Mouse (Mus musculus) liver, adult 2 months (tissue): ENCODE data around the gene Tmem243. TPM values are rescaled to one million over a fixed set of nuclear protein-coding genes. Genes with fewer than 3 reads are reported as not detected.

Experiments
- DNase-seq: peaks from one replicate; pipeline ENCODE4 v3.0.0-alpha.2; 2011; ENCODE audit warnings: low read depth, low spot score; ENCODE audit errors: extremely low read depth
- H3K27ac ChIP-seq: fragments of 200-500 bp; replicated peaks from 2 replicates; pipeline ENCODE4 v1.5.1; 2012; ENCODE audit warnings: low read depth, mild to moderate bottlenecking, control low read depth, inconsistent platforms, low read length; ENCODE audit not compliant: insufficient read depth
- H3K27me3 ChIP-seq: fragments of 200-500 bp; 2 replicates; pipeline ENCODE4 v1.6.1; 2012; ENCODE audit warnings: mild to moderate bottlenecking, moderate library complexity, low read length, inconsistent platforms; ENCODE audit not compliant: control insufficient read depth, insufficient read depth
- H3K36me3 ChIP-seq: fragments of 200-500 bp; 2 replicates; pipeline ENCODE4 v1.6.1; 2012; ENCODE audit warnings: low read length, inconsistent platforms; ENCODE audit not compliant: control insufficient read depth, insufficient read depth
- H3K4me1 ChIP-seq: fragments of 200-500 bp; 2 replicates; pipeline ENCODE4 v1.6.1; 2011; ENCODE audit warnings: low read length; ENCODE audit not compliant: control insufficient read depth, insufficient read depth
- H3K4me3 ChIP-seq: fragments of 200-500 bp; 2 replicates; pipeline ENCODE4 v1.5.1; 2011; ENCODE audit warnings: low read depth, mild to moderate bottlenecking, control low read depth, low read length, moderate library complexity; ENCODE audit not compliant: insufficient read depth
- H3K79me2 ChIP-seq: fragments of 200-500 bp; 2 replicates; pipeline ENCODE4 v1.6.1; 2012; ENCODE audit warnings: inconsistent platforms, mild to moderate bottlenecking, low read length, moderate library complexity; ENCODE audit not compliant: control insufficient read depth, insufficient read depth
- H3K9ac ChIP-seq: fragments of 200-500 bp; 2 replicates; pipeline ENCODE4 v1.6.1; 2012; ENCODE audit warnings: low read depth, mild to moderate bottlenecking, control low read depth, inconsistent platforms, low read length
- CTCF ChIP-seq: fragments of 200-500 bp; IDR thresholded peaks from 2 replicates; pipeline ENCODE4 v1.5.1; 2011; ENCODE audit warnings: low read depth, low read length, control low read depth
- POLR2A ChIP-seq: fragments of 200-500 bp; IDR thresholded peaks from 2 replicates; pipeline ENCODE4 v1.6.1; 2011; ENCODE audit warnings: low read length, control low read depth; ENCODE audit not compliant: insufficient read depth; ENCODE audit errors: extremely low read depth
- WGBS: fragments of 180-500 bp; shearing (Covaris S2); methylation state at CpG from one replicate; pipeline ENCODE4 v1.1.7; 2018; 5-methylcytosine and 5-hydroxymethylcytosine counted together
- polyA plus RNA-seq: library from polyadenylated mRNA; depleted of rRNA; stranded (reverse); fragments of >200 nt; gene quantifications from 2 replicates; pipeline ENCODE4 v1.2.3, GENCODE M21; 2012
- total RNA-seq: library from RNA; depleted of rRNA; stranded (reverse); fragments of >200 nt; gene quantifications from 2 replicates; pipeline ENCODE4 v1.2.3, GENCODE M21; 2014

Tmem243 gene
- total and polyA plus RNA-seq, 2 experiments: 62.1 to 96.6 TPM

- no peaks in the 10 kb centered on the region for H3K79me2 ChIP-seq
- no peak overlapping the region for H3K9ac ChIP-seq
- H3K36me3 ChIP-seq: peaks cover 43% of the 10 kb centered on the region
- H3K4me1 ChIP-seq: no peaks in the 10 kb centered on the region
- H3K4me3 ChIP-seq: no peak overlapping the region
- no peaks in the 10 kb centered on the region for H3K27me3 ChIP-seq
- peak; percentile 68 for DNase-seq
- H3K27ac ChIP-seq: no peak overlapping the region
- TF ChIP-seq CTCF: no peak
- TF ChIP-seq POLR2A: no peak
- WGBS: 87% methylated on average over 12 of the region's 12 CpGs
Observed at GRCm38 (mm10) chr5:9128566-9128965, 28.1 kb downstream of the Tmem243 start.

GRCm38 (mm10) chr5:9131786-9132185 lies 31.3 kb downstream of the Tmem243 start:
- no peaks in the 10 kb centered on the region for H3K4me1 ChIP-seq
- peaks cover 33% of the 10 kb centered on the region for H3K36me3 ChIP-seq
- TF ChIP-seq POLR2A: no peak
- TF ChIP-seq CTCF: no peak
- no peak overlapping the region for H3K27ac ChIP-seq
- H3K27me3 ChIP-seq: no peaks in the 10 kb centered on the region
- H3K9ac ChIP-seq: no peak overlapping the region
- H3K4me3 ChIP-seq: no peak overlapping the region
- WGBS: 97% methylated on average over 7 of the region's 7 CpGs
- H3K79me2 ChIP-seq: no peaks in the 10 kb centered on the region
- no peak for DNase-seq

GRCm38 (mm10) chr5:9135588-9135987 lies 35.1 kb downstream of the Tmem243 start:
- Histone ChIP-seq H3K27me3 (no peaks in the 10 kb centered on the region), H3K4me1 (no peaks in the 10 kb centered on the region), H3K27ac (no peak overlapping the region), H3K4me3 (no peak overlapping the region), H3K79me2 (no peaks in the 10 kb centered on the region), H3K36me3 (peaks cover 31% of the 10 kb centered on the region), H3K9ac (no peak overlapping the region)
- DNase-seq: no peak
- TF ChIP-seq CTCF (no peak), POLR2A (no peak)
- 68% methylated on average over 3 of the region's 3 CpGs for WGBS

- no peak overlapping the region for H3K4me3 ChIP-seq
- H3K79me2 ChIP-seq: no peaks in the 10 kb centered on the region
- WGBS: 83% methylated on average over 8 of the region's 8 CpGs
- no peak overlapping the region for H3K27ac ChIP-seq
- no peak for DNase-seq
- H3K4me1 ChIP-seq: no peaks in the 10 kb centered on the region
- peaks cover 25% of the 10 kb centered on the region for H3K36me3 ChIP-seq
- no peak for TF ChIP-seq CTCF
- no peaks in the 10 kb centered on the region for H3K27me3 ChIP-seq
- no peak overlapping the region for H3K9ac ChIP-seq
Observed at GRCm38 (mm10) chr5:9140724-9141123, 40.3 kb downstream of the Tmem243 start.

GRCm38 (mm10) chr5:9142376-9142775 lies 41.9 kb downstream of the Tmem243 start:
- H3K79me2 ChIP-seq: no peaks in the 10 kb centered on the region
- no peaks in the 10 kb centered on the region for H3K4me1 ChIP-seq
- peaks cover 25% of the 10 kb centered on the region for H3K36me3 ChIP-seq
- no peak overlapping the region for H3K4me3 ChIP-seq
- no peaks in the 10 kb centered on the region for H3K27me3 ChIP-seq
- no peak for DNase-seq
- H3K9ac ChIP-seq: no peak overlapping the region
- WGBS: 96% methylated on average over 6 of the region's 6 CpGs
- no peak for TF ChIP-seq CTCF
- TF ChIP-seq POLR2A: no peak
- no peak overlapping the region for H3K27ac ChIP-seq

- Histone ChIP-seq H3K79me2 (no peaks in the 10 kb centered on the region; the same call in 1 of the 2 replicates), H3K4me3 (no peak overlapping the region), H3K27ac (no peak overlapping the region), H3K4me1 (no peaks in the 10 kb centered on the region), H3K9ac (no peak overlapping the region), H3K27me3 (no peaks in the 10 kb centered on the region), H3K36me3 (peaks cover 25% of the 10 kb centered on the region)
- WGBS: 86% methylated on average over 8 of the region's 8 CpGs
- TF ChIP-seq CTCF (no peak), POLR2A (no peak)
- no peak for DNase-seq
Observed at GRCm38 (mm10) chr5:9149273-9149850, 48.9 kb downstream of the Tmem243 start.
